Mouse (Mus musculus): ENCODE measurements around the gene Olfr914. TPM values are rescaled to one million over a fixed set of nuclear protein-coding genes. Genes with fewer than 3 reads are reported as not detected.

Olfr914 gene
- total RNA-seq (2021) = not detected

DNA sequence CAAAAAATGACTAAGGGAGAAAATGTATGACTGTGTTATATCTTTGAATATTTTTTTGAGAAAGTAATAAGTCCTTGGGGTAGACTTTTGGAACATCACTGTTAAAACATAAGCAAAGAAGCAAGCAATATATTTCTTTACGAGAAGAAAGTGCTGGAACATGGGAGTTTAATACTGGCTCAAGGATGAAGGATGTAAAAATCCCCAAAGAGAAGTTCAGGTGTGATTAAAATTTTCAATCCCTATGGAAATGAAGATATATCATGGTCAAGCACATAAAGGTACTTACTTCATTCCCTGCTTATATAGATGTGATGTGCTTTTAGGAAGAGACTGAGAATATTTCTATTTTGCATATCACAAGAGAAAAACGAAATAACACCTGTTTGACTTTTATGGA is at the start of gene Olfr914:
TSS of gene Olfr914 (plus strand) at position 301 of the 400 bp plus-strand sequence.
- DNase-seq = no peak
- intact Hi-C loops (cut with DNase I) = no loop called here

DNA sequence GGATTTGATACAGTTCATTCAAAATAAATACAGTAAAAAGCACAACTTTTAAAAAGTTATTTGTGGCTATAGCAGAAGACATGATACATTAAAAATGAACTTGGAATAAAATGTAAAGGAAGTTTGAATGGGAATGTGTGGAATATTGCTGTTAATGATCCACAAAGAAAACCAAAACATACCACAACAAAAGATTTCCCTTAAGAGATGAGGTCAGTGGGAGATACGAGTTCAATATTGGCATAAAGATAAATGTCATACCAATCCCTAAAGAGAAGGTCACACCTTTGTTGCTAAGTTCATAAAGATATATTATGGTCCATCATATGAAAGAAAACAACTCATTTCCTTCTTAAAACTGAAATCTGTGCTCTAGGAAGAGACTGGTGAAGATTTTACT is 25.0 kb upstream of the Olfr914 start, which contains the start of gene Olfr912:
TSS of gene Olfr912 (plus strand) at position 301 of the 400 bp plus-strand sequence.
- intact Hi-C loops (cut with DNase I) = no loop called here
- no peak for DNase-seq

DNA sequence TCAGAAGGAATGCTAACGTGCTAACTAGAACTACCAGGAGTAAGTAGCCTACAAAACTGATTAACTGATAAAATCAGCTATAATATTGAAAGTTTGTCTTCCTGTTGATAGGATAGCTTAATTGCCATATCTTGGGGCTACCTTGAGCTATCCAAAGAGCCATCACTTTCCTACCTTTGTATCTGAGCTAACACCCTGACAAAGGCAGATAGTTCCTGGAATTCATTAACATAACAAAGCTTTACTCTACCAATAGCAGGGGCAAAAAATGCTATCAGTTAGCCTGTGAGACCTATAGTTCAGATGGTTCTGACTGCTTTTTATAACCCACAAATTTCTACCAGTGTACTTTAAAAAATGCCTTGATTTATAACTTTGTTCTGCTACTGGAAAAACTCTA is 13.8 kb upstream of the Olfr914 start:
- DNase-seq = no peak

DNA sequence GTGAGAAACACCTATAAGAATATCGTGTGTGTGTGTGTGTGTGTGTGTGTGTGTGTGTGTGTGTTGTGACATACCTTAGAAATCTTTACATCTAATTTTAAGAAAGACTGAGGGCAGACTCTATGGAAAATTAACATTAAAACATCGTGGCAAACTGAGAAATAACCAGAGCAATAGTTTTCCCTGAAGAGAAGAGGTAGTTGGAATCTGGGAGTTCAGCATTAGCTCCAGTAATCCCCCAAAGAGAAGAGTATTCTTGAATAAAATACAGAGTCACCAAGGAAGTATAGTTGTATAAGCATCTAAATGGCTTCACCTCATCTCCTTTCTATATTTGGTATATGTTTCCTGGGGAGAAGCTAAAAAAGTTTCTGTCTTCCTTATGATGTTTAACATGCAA is 12.4 kb upstream of the Olfr914 start, which contains the start of gene Olfr913:
TSS of gene Olfr913 (plus strand) at position 301 of the 400 bp plus-strand sequence.
- intact Hi-C loops (cut with DNase I) = no loop called here
- no peak for DNase-seq

More for the DNA sequence above, 13.8 kb upstream of the Olfr914 start:
- intact Hi-C loops (cut with DNase I) = no loop called here

DNA sequence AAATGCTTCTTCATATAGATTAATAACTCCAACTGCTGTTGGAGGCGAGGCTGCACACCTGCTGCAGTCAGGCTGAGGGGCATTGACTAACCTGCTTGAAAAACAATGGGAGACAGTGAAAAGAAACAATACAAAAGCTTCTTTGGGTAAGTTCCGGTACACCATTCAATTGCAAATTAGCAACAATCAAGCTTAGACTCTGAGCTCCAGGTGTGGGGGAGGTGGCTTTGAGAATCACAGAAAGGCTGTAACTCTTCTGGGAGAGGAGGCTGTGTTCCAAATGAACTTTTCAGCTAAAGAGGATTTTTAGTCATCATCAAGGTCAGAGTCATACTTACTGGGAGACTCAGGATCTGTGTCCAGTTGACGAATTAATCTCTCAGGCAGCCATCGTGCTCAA is 27.5 kb downstream of the Olfr914 start:
- no peak for DNase-seq
- intact Hi-C loops (cut with DNase I) = no loop called here

DNA sequence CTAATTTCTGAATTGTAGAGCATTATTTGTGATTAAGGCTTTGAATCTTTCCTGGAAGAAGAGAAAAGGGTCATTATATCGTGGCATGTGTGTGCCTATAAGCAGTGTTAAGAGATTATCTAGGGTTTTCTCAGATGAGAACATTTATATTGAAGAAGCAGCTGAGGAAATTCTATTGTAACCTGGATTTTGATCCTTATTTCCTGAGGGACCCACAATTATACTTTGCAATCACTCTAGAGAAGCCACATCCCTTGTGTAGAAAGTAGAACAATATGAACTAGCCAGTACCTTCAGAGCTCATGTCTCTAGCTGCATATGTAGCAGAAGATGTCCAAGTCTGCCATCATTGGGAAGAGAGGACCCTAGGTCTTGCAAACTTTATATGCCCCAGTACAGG is 54.9 kb downstream of the Olfr914 start, which contains the start of gene Olfr916:
TSS of gene Olfr916 (minus strand) at position 101 of the 400 bp plus-strand sequence.
- intact Hi-C loops (cut with DNase I) = no loop called here
- no peak for DNase-seq

Other genes starting within 250 kb of the Olfr914 start
- not detected for gene Olfr250, start 238.2 kb upstream of the Olfr914 start, total RNA-seq (2021)
- gene Olfr251, start 228.0 kb upstream of the Olfr914 start, total RNA-seq (2021) = not detected
- gene Olfr147, start 203.4 kb upstream of the Olfr914 start, total RNA-seq (2021) = not detected
- gene Olfr901, start 175.6 kb upstream of the Olfr914 start, total RNA-seq (2021) = not detected
- gene Olfr902, start 157.4 kb upstream of the Olfr914 start, total RNA-seq (2021) = not detected
- not detected for gene Olfr904, start 142.0 kb upstream of the Olfr914 start, total RNA-seq (2021)
- not detected for gene Olfr905, start 134.0 kb upstream of the Olfr914 start, total RNA-seq (2021)
- gene Olfr906, start 118.0 kb upstream of the Olfr914 start, total RNA-seq (2021) = not detected
- gene Olfr907, start 109.3 kb upstream of the Olfr914 start, total RNA-seq (2021) = not detected
- not detected for gene Olfr911-ps1, start 83.5 kb upstream of the Olfr914 start, total RNA-seq (2021)
- gene Olfr910, start 67.3 kb upstream of the Olfr914 start, total RNA-seq (2021) = not detected
- gene Olfr912, start 24.9 kb upstream of the Olfr914 start, total RNA-seq (2021) = not detected
- not detected for gene Olfr913, start 12.3 kb upstream of the Olfr914 start, total RNA-seq (2021)
- not detected for gene Olfr916, start 54.8 kb downstream of the Olfr914 start, total RNA-seq (2021)
- gene Olfr917, start 60.7 kb downstream of the Olfr914 start, total RNA-seq (2021) = not detected
- gene Olfr918, start 69.5 kb downstream of the Olfr914 start, total RNA-seq (2021) = not detected
- gene Olfr919, start 98.6 kb downstream of the Olfr914 start, total RNA-seq (2021) = not detected
- gene Vwa5a, start 113.2 kb downstream of the Olfr914 start, total RNA-seq (2021) = 10 to 100 TPM; 28.7 to 36.1 TPM
- gene Olfr920, start 147.2 kb downstream of the Olfr914 start, total RNA-seq (2021) = under 1 TPM; 0.06 to 0.08 TPM
- gene Olfr921, start 168.0 kb downstream of the Olfr914 start, total RNA-seq (2021) = not detected
- not detected for gene Olfr922, start 209.5 kb downstream of the Olfr914 start, total RNA-seq (2021)
- not detected for gene Olfr923, start 221.4 kb downstream of the Olfr914 start, total RNA-seq (2021)
- not detected for gene Olfr924, start 239.3 kb downstream of the Olfr914 start, total RNA-seq (2021)
- not detected for gene Olfr26, start 250.0 kb downstream of the Olfr914 start, total RNA-seq (2021)